Mouse (Mus musculus) limb, embryonic 14.5 days (tissue): ENCODE data around the gene Ednrb. TPM values are rescaled to one million over a fixed set of nuclear protein-coding genes. Genes with fewer than 3 reads are reported as not detected.

ENCODE experiments used
- ATAC-seq: fragments of 200-750 bp; cut with Nextera tagmentation; 2 replicates; pipeline ENCODE4 v1.8.0; 2017; ENCODE audit warnings: low read depth, moderate number of reproducible peaks, moderate TSS enrichment; ENCODE audit not compliant: low FRiP score
- DNase-seq: peaks from one replicate; pipeline ENCODE4 v3.0.0-alpha.2; 2015; ENCODE audit warnings: low spot score
- H3K27ac ChIP-seq: fragments of 300-500 bp; sonication (generic); replicated peaks from 2 replicates; pipeline ENCODE4 v1.5.1; 2014; ENCODE audit warnings: low read depth, mild to moderate bottlenecking, low read length, moderate library complexity, mixed read lengths
- H3K27me3 ChIP-seq: fragments of 300-500 bp; sonication (generic); 2 replicates; pipeline ENCODE4 v1.6.1; 2014; ENCODE audit warnings: low read length, mixed read lengths; ENCODE audit not compliant: control insufficient read depth, insufficient read depth
- H3K36me3 ChIP-seq: fragments of 300-500 bp; sonication (generic); 2 replicates; pipeline ENCODE4 v1.6.1; 2014; ENCODE audit warnings: mild to moderate bottlenecking, low read length, moderate library complexity, mixed read lengths; ENCODE audit not compliant: control insufficient read depth, insufficient read depth
- H3K4me1 ChIP-seq: fragments of 300-500 bp; sonication (generic); 2 replicates; pipeline ENCODE4 v1.6.1; 2014; ENCODE audit warnings: antibody characterized with exemption, low read length, mixed read lengths; ENCODE audit not compliant: control insufficient read depth, insufficient read depth
- H3K4me2 ChIP-seq: fragments of 300-500 bp; sonication (generic); replicated peaks from 2 replicates; pipeline ENCODE4 v1.6.1; 2014; ENCODE audit warnings: low read depth, mild to moderate bottlenecking, low read length, moderate library complexity; ENCODE audit not compliant: severe bottlenecking
- H3K4me3 ChIP-seq: fragments of 300-500 bp; sonication (generic); replicated peaks from 2 replicates; pipeline ENCODE4 v1.5.1; 2014; ENCODE audit warnings: low read length
- H3K9ac ChIP-seq: fragments of 300-500 bp; sonication (generic); 2 replicates; pipeline ENCODE4 v1.6.1; 2014; ENCODE audit warnings: mild to moderate bottlenecking, low read depth, low read length, moderate library complexity; ENCODE audit not compliant: severe bottlenecking
- H3K9me3 ChIP-seq: fragments of 300-500 bp; sonication (generic); 2 replicates; pipeline ENCODE4 v1.6.1; 2016; ENCODE audit warnings: low read length; ENCODE audit not compliant: control insufficient read depth
- POLR2A ChIP-seq: fragments of 200-500 bp; IDR thresholded peaks from 2 replicates; pipeline ENCODE4 v1.8.0; 2012; ENCODE audit warnings: inconsistent platforms, mild to moderate bottlenecking, moderate library complexity, borderline replicate concordance; ENCODE audit not compliant: insufficient read depth, insufficient read length; ENCODE audit errors: extremely low read depth
- WGBS: fragments of 180-500 bp; shearing (Covaris S2); extraction: QIAGEN DNeasy Blood & Tissue Kit; methylation state at CpG from one replicate; pipeline ENCODE4 v1.1.7; 2014; 5-methylcytosine and 5-hydroxymethylcytosine counted together
- polyA plus RNA-seq, 2 experiments: library from polyadenylated mRNA; depleted of rRNA in 1 of 2; stranded (reverse) in 1 of 2; unstranded in 1 of 2; fragments of >200 nt; fragmentation: Nextera tagmentation in 1 of 2; extraction: Ambion mirVana in 1 of 2; gene quantifications; 2 replicates each; pipeline versions ENCODE4 v1.2.1 to v1.2.3; 2012 to 2014

The Ednrb gene
- polyA plus RNA-seq, 2 experiments: 10.1 to 26.7 TPM

DNA sequence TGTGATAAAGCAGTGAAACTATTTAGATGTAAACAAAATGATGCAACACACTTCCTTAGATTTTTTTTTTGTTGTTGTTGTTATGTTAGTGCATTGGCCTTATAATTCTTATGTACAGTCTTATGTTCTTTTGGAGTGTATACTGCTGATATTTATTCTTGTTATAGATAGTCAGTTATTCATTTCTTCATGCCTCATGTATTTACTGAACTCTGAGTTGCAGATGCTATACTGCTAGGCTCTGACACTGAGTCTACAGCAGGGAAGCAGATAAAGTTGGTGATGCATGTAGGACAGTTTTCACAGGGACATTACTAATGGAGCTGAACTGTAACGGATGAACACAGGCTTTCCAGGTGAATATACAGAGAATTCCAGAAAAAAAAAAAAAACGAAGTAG, 32.9 kb upstream of the Ednrb start:
- no peak overlapping the region for H3K9ac ChIP-seq
- ATAC-seq (no peak), DNase-seq (no peak)
- H3K27ac ChIP-seq: no peak overlapping the region
- H3K4me2 ChIP-seq: no peak overlapping the region
- 88% methylated on average over 2 of the region's 2 CpGs for WGBS
- H3K27me3 ChIP-seq: no peaks in the 10 kb centered on the region
- no peak for TF ChIP-seq POLR2A
- no peaks in the 10 kb centered on the region for H3K4me1 ChIP-seq
- no peaks in the 10 kb centered on the region for H3K9me3 ChIP-seq
- H3K4me3 ChIP-seq: no peak overlapping the region
- H3K36me3 ChIP-seq: no peaks in the 10 kb centered on the region

DNA sequence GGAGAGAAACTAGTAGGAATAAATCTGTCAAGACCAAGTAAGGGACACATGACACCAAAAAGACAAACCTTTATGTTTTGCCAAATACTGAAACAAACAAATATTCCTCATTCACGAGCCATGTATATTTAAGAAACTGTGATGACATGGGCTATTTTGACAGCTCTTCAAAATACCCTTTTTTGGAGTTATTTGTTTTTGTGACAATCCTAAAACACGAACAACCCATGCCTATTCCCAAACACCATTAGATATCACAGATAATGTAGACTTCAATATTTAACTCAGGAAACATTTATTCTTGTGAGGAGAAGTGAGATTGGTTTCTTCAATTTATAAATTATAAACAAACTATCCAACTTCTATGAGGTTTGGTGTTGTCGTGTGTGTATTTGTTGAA, 32.4 kb upstream of the Ednrb start:
- DNase-seq: no peak
- H3K9ac ChIP-seq: no peak overlapping the region
- H3K36me3 ChIP-seq: no peaks in the 10 kb centered on the region
- no peaks in the 10 kb centered on the region for H3K27me3 ChIP-seq
- WGBS: 81% methylated on average over 3 of the region's 3 CpGs
- no peak overlapping the region for H3K27ac ChIP-seq
- H3K4me3 ChIP-seq: no peak overlapping the region
- TF ChIP-seq POLR2A: no peak
- no peak for ATAC-seq
- no peaks in the 10 kb centered on the region for H3K4me1 ChIP-seq
- H3K4me2 ChIP-seq: no peak overlapping the region
- no peaks in the 10 kb centered on the region for H3K9me3 ChIP-seq

DNA sequence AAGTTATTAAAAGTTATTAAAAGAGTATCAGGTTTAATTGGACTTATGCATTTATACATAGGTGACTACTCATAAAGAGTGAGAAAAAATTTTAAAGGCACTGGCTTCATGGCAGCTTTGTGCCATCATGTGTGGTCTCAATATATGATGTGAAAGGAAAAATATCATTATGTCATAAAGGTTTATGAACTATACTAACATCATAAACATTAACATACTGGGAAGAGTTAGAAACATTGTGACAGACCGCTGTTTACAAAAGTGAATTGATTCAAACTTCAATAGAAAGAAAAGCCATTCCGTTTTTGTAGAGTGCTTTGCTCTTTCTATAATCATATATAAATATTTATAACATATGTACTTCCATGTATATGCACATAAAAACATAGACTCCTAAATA, 22.4 kb upstream of the Ednrb start:
- WGBS: 86% methylated on average over 2 of the region's 2 CpGs
- Histone ChIP-seq H3K36me3 (no peaks in the 10 kb centered on the region), H3K27me3 (no peaks in the 10 kb centered on the region), H3K4me2 (no peak overlapping the region), H3K27ac (no peak overlapping the region), H3K9me3 (no peaks in the 10 kb centered on the region), H3K9ac (no peak overlapping the region), H3K4me3 (no peak overlapping the region), H3K4me1 (no peaks in the 10 kb centered on the region)
- DNase-seq (no peak), ATAC-seq (no peak)
- TF ChIP-seq POLR2A: no peak

DNA sequence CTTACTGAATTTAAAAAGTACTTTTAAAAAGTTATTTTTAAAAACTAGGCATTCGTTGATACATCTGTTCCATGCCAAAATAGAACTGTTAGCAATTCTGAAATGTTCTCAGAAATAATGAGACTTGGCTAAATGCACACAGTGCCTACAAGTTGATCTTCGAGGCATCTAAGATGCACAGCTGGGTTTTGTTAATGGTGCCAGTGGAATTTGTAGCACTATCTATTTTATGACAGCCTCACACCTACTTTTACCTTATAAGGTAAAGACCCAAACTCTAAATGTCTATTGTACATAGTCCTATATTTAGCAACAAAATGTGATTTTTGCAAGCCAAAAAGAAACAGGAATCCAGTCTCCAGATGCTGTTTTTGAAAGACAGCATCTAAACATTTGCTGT, 21.0 kb upstream of the Ednrb start:
- Histone ChIP-seq H3K27me3 (no peaks in the 10 kb centered on the region), H3K27ac (no peak overlapping the region), H3K36me3 (no peaks in the 10 kb centered on the region), H3K4me1 (no peaks in the 10 kb centered on the region), H3K4me2 (no peak overlapping the region), H3K9me3 (no peaks in the 10 kb centered on the region), H3K4me3 (no peak overlapping the region), H3K9ac (no peak overlapping the region)
- ATAC-seq (no peak), DNase-seq (no peak)
- TF ChIP-seq POLR2A: no peak
- 65% methylated on average over 2 of the region's 2 CpGs for WGBS

DNA sequence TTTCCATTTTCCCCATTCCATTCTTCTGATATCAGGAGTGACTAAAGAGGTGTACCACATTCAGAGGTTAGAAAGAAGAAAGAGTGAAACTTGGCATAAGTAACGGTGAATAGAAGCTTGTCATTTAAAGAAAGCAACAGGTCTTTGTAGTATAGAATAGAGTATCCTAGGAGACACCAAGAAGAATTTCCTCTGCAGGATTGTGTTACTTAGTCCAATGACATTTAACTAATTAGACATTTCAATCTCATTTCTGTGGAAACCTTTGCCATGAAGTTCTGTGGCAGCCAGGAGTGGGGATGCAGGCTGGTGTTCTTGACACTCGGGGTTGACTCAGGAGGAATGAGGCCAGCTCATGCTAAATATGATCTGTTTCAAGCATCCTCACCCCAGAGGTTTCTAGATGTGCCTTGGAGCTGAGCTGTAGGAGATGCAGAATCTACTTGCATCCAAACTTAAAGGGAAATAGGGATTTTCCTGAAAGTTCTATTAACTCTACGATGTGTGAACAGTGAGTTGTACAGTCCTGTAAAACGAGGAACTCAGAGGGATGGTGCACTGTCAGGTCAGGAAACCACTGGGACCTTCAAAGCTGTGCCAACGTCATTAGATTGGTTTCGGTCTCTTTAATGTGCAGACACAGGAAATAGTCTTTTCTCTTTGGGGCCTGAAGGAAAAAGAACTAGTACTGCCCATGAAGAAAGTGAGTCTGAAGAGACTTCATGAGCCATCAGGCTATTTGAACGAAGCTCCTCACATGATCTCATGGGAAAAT, 6.1 kb upstream of the Ednrb start:
- no peaks in the 10 kb centered on the region for H3K36me3 ChIP-seq
- no peak for DNase-seq
- H3K4me1 ChIP-seq: no peaks in the 10 kb centered on the region
- H3K9me3 ChIP-seq: no peaks in the 10 kb centered on the region
- no peak overlapping the region for H3K4me2 ChIP-seq
- no peak overlapping the region for H3K9ac ChIP-seq
- H3K4me3 ChIP-seq: no peak overlapping the region
- TF ChIP-seq POLR2A: no peak
- H3K27me3 ChIP-seq: 0 out of 2 replicates have a peak, but pooled peaks cover under 1% of the 10 kb centered on the region
- ATAC-seq: no peak
- no peak overlapping the region for H3K27ac ChIP-seq
- 71% methylated on average over 7 of the region's 7 CpGs for WGBS

DNA sequence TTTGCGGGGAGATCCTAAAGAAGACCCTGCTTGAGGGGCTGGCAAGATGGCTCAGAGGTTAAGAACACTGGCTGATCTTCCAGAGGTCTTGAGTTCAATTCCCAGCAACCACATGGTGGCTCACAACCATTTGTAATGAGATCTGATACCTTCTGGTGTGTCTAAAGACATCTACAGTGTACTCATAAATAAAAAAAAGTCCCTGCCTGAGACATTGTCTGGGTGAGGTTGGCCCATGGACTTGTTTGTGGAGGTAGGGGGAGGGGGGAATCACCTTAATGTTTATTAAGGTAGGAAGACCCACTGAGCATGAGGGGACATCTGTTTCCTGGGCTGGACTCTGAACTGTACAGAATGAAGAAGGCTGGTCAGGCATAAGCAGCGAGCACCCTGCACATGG, 1.5 kb upstream of the Ednrb start:
- TF ChIP-seq POLR2A: no peak
- 86% methylated on average over 2 of the region's 2 CpGs for WGBS
- no peak overlapping the region for H3K4me3 ChIP-seq

More for the DNA sequence above, 1.5 kb upstream of the Ednrb start:
- no peak overlapping the region for H3K9ac ChIP-seq
- H3K9me3 ChIP-seq: no peaks in the 10 kb centered on the region
- H3K4me1 ChIP-seq: peaks cover 6% of the 10 kb centered on the region
- ATAC-seq (no peak), DNase-seq (no peak)
- no peak overlapping the region for H3K27ac ChIP-seq
- H3K27me3 ChIP-seq: peaks cover 11% of the 10 kb centered on the region; the same call in 1 of the 2 replicates
- H3K36me3 ChIP-seq: no peaks in the 10 kb centered on the region
- no peak overlapping the region for H3K4me2 ChIP-seq
